Mouse (Mus musculus) stomach, postnatal 0 days (tissue): ENCODE data around the gene Ccdc9b.

Source experiments
- CTCF ChIP-seq: IDR thresholded peaks from 2 replicates; pipeline ENCODE4 v1.5.1; 2016; ENCODE audit warnings: antibody characterized with exemption, low read depth, mild to moderate bottlenecking, moderate library complexity
- EP300 ChIP-seq: optimal IDR thresholded peaks from 2 replicates; pipeline ENCODE3; 2016; ENCODE audit warnings: antibody characterized with exemption

DNA sequence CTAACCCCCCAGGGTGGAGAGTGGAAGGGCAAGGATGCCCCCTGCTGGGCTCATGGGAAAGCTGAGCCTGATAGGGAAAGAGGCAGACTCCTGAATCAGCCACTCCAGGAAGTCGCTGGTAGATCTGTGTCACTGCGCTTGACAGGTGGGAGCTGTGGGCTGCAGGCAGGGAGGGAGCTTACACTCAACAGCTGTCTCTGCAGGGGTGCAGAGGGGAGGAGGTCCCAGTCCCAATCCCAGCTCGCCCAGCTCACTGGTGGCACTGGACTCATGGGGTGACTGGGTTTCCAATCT, 31.9 kb downstream of the Ccdc9b start:
- no peak for TF ChIP-seq EP300
- peak; percentile 88 for TF ChIP-seq CTCF
